Mouse (Mus musculus): ENCODE measurements around the gene Fzr1.
A peak's percentile ranks its signal among the peaks of the same experiment; 100 is the strongest.

Fzr1 gene

DNA sequence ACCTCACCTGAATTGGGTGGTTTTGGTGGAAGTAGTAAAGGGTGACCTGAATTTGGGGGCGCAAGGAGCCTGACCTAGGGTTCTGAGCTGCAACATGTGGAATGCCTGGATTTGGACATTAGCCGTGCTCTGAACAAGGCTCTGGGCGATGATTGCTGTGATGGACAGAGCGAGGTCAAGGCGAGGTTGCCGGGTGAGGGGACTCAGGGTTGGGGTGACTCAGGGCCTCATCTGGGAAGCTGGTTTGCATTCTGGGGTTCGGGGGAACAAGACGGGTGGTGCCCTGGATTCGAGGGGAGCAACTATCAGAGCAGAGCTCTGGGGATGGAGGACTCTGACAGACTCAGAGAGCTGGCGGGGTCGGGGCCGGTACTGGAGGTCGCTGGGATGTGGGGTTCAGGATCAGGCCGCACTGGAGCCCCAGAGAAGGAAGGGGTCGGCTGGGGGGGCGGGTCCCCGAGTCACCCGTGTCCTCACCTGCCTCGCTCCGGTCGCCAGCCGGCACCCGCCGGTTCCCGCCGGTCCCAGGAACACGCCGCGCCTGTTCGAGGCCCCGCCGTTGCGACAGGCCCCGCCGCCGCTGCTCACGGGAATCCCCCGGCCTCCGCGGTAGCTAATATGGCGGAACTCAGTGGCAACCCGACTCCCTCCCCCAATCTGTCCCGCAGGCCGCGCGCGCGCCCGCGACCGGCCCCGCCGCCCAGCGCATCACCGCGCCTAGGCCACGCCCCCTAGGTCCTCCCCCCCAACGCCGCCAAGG is at the start of gene Fzr1:
Fzr1 (minus strand) TSS at position 724 of the 760 bp plus-strand sequence.
- DNase-seq: no peak

DNA sequence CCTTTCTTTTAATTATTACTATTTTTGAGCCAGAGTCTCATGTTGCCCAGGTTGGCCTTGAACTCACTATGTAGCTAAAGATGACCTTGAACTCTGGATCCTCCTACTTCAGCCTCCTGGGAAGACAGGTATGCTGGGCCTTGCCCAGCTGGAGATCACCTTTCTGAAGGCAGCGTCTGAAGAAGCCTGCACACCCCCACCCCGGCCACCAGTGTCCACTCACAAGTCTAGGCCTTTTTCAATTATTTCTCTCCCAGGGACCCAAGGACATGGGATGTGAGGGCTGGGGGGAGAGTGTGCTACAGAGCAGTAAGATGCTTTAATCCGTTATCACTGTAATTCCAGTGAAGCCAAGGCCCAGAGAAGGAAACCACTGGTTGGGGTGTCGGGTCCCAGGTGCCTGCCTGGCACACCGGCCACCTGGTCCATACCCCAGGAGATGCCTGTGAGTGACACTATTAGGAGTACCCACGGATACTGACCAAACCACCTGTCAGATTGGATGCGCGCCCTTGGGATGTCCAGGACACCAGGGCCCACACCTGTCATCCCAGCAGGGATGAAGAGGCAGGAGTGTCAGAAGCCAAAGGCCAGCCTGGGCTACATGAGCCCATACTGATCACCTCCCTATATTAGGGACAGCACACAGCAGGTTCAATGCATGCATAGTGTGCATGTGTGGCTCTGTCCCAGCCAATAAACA is 49.6 kb upstream of the Fzr1 start:
- DNase-seq: peak; percentile 5

- no peak for DNase-seq
These were observed 49.0 kb upstream of the Fzr1 start for GRCm38 (mm10) chr10:81427327-81427726.

GRCm38 (mm10) chr10:81426897-81427296 is 48.6 kb upstream of the Fzr1 start:
- DNase-seq: peak; percentile 82

GRCm38 (mm10) chr10:81426081-81426671 is 47.9 kb upstream of the Fzr1 start:
- DNase-seq: peak; percentile 43

- DNase-seq: peak; percentile 68
These were observed 47.0 kb upstream of the Fzr1 start for GRCm38 (mm10) chr10:81425236-81425850.

DNA sequence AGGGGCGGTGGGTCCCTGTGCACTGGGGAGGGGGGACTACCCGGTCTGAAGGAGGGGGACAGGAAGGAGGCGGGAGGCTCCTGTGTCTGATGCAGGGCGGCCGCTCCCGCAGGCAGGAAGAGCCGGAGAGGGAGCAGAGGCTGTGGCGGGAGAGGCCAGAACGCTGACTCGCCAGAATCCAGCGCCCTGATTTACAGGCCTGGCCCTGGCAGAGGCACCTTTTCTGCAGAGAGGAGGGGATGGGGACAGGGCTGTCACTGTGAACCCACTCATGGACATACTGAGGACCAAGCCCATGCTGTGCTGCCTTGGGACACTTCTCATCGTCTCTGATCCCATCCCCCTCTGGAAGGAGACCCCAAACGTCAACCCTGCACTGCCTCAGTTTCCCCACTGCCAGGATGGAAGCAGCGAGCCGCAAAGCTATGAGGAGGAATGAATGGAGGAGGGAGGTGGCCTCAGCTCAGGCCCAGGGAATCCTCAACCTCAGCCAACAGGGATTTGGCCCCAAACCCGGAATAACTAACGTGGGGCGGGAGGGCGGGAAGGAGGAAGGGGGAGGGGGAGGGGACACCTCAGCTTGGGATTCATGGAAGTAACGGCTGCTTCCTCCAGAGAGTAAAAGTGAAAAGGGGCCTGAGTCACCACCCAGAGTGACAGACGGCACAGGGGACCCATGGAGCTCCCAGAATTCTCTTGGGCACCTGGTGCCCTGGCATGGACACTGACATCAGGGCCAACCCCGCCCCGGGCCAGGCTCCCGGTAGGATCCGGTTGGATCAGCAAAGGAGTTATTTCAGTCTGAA is 46.1 kb upstream of the Fzr1 start:
- DNase-seq: peak; percentile 84

DNA sequence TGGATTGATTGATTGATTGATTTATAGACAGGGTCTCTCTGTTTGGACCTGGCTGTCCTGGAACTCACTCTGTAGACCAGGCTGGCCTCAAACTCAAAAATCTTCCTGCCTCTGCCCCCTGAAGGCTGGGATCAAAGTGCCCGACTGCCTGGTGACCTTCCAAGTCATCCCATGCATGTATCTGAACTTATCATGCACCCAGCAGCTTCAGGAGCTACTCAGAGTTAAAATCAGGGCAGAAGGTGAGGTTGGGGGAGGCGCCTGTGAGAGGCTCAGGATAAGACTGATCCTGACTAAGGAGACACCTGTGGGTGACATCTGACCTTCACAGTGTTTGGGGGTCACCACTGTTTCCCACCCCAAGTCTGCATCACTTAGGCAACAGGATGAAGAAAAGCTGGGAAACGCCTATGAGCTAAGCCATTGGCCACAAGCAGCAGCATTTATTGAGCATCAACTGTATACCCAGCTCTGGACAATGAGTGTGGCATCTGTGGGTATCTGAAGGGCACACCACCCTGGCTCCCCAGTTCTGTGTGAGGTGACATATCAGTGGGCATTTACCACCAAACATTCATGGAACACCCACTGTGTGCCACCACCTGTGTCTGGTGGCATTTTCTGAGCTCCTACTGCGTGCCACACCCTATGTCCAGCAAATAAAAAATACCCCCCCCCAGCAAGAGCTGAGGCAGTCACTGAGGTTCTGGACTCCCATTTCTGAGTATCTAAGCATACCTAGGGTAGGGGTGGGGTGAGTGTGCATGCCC is 45.3 kb upstream of the Fzr1 start:
- DNase-seq: peak; percentile 2

DNA sequence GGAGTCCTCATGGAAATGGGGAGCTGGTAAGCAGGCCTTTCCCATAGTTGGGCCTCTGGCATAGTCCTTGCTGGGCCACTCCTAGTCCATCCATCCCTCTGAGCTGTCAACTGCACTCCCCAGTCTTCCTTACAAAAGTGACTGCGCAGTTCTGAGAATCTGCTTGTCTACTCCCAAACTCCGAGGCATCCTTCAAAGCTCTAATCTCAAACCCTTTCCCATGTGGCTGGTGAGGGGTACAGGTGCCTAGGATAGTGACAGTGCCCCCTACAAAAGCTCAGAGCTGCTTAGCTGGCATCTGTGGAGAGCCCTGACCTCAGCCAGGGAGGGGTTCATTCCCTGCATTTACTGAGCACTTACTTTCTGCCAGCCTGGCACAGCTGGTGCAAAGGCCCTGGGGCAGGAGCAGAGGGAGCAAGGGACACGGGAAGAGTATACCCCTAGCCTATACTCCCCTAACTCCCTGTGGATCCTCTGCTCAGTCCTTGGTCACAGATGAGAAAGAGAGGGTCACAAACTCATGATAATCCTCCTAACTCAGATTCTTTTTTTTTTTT is 44.4 kb upstream of the Fzr1 start:
- DNase-seq: peak; percentile 2

DNA sequence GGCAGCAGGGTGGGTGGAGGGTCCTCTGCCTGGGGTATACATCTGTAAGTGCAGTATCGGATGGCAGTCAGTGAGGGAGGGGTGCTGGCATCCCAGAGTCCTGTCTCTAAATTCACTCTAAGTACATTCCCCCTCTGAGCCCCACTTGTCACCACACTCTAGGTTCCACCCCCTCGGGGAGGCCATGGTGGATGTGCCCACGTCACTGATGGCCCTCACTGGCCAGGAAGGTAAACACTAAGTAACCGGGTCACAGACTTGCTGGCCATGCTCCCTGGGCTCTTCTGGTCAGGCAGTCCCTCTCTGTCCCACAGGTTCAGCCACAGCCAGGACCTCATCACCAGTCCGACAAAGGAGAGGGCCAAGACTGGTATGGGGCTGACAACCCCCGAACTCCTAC is 43.9 kb upstream of the Fzr1 start:
- DNase-seq: peak; percentile 6

DNA sequence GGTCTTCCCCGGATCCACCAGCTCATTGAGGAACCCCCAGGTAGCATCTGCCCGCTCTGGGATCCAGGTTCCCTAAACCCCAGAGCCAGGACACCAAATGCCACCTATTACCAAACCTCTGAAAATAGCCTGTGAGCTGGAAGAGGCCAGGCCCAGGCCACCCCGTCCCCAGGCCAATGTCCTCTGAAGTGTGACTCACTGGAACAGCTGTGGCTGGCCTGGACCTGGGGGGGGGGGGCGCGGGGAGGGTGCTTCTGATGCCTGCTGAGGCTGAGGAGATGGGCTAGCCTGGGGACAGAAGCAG is 43.4 kb upstream of the Fzr1 start:
- no peak for DNase-seq

DNA sequence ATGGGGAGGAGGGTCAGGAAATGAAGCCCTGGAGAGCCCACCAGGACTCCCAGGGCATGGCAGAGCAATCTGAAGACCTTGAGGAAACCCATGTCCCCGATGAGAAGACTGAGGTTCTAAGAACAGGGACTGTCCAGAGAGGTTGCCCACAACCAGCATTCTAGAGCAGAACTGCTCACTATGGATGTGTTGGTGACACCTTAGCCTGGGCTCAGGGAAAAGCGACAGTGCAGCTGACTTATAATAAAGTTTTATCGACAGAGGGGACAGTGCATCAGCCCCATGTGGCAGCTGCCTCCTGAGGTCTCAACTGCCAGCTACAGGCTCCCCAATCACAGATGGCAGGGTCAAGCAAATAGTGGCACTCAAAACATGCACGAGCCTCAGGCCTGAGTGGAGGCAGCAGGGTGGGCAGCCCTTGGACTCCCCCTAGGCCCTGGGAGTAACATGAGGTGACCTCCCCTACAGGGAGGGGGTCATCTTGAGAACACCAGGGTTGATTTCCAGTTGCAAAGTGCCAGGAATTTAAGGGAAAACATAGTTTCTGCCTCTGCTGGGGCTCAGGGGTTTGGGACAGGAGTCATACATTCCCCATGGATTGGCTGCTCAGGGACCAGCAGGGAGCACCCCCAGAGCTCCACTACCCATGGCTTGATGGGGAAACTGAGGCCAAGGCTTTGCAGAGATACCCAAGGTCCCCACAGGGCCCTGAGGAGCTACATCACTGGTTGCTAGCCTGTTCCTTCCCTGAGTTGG is 42.9 kb upstream of the Fzr1 start:
- DNase-seq: peak; percentile 2

- DNase-seq: peak; percentile 4
These were observed 42.0 kb upstream of the Fzr1 start for GRCm38 (mm10) chr10:81420191-81420767.

- peak; percentile 9 for DNase-seq
These were observed 41.0 kb upstream of the Fzr1 start for GRCm38 (mm10) chr10:81419111-81419928.

- DNase-seq: peak; percentile 7
These were observed 40.1 kb upstream of the Fzr1 start for GRCm38 (mm10) chr10:81418216-81419070.

DNA sequence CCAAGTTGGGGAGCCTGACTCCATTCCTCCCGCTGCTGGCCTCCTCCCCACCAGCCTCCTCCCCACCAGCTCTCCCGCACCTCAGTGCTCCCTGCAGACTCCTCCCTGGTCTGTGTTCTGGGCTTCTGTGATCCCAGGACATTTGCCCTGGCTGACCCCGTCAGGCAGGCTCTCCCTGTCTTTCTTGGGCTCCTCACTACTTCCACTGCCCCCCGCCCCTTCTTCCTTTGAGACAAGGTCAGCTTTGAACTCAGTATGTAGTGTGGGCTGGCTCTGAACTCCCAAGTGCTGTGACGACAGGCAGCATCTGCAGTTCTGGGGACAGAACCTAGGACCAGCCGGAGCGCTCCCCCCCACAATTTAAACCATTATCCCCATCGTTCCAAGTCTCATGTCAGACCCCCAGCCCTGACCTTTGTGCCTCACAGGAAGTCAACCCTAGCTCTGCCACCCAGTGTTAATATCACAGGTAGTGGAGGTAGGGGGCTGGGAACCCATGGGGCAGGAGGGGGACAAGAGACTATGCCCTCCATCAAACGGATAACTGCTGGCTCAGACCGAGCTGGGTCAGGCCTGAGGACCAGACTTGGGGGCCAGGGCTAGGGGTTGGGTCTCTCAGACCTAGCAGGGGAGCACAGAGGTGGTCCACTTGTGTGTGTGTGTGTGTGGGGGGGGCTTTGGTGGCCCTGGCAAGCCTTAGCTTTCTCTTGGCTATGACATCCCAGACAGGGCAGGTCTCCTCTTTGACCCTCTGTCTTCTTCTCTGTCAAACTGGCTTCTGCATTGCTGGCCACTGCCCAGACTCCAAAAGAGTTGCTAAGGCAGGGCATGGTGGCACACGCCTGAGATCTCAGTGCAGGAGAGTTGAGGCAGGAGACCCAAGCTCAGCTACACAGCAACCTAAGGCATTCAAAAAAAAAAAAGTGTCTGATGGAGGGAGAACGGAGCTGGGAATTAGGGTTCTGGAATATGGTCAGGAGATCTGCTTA is 39.2 kb upstream of the Fzr1 start:
- DNase-seq: peak; percentile 14

GRCm38 (mm10) chr10:81416581-81417226 is 38.4 kb upstream of the Fzr1 start:
- DNase-seq: peak; percentile 88

Data from kidney, adult 18-20 months (tissue).